Mouse (Mus musculus) forebrain, postnatal 0 days (tissue): ENCODE data around the gene Med17. TPM values are rescaled to one million over a fixed set of nuclear protein-coding genes. Genes with fewer than 3 reads are reported as not detected.

Experiments used
- ATAC-seq: fragments of 200-750 bp; cut with Nextera tagmentation; 2 replicates; pipeline ENCODE4 v1.8.0; 2017; ENCODE audit warnings: mild to moderate bottlenecking, moderate library complexity
- DNase-seq: peaks from one replicate; pipeline ENCODE4 v3.0.0-alpha.2; 2015
- H3K27ac ChIP-seq: fragments of 300-500 bp; sonication (generic); 2 replicates; pipeline ENCODE4 v1.5.1; 2014; ENCODE audit warnings: low read depth, mild to moderate bottlenecking, antibody characterized with exemption, low read length, moderate library complexity, mixed read lengths
- H3K27me3 ChIP-seq: fragments of 300-500 bp; sonication (generic); 2 replicates; pipeline ENCODE4 v1.6.1; 2014; ENCODE audit warnings: mild to moderate bottlenecking, low read length, mixed read lengths; ENCODE audit not compliant: insufficient read depth
- H3K36me3 ChIP-seq: fragments of 300-500 bp; sonication (generic); 2 replicates; pipeline ENCODE4 v1.6.1; 2014; ENCODE audit warnings: mild to moderate bottlenecking, moderate library complexity; ENCODE audit not compliant: insufficient read depth
- H3K4me1 ChIP-seq: fragments of 300-500 bp; sonication (generic); 2 replicates; pipeline ENCODE4 v1.6.1; 2014; ENCODE audit warnings: antibody characterized with exemption; ENCODE audit not compliant: insufficient read depth
- H3K4me2 ChIP-seq: fragments of 300-500 bp; sonication (generic); 2 replicates; pipeline ENCODE4 v1.6.1; 2014; ENCODE audit warnings: low read depth, mild to moderate bottlenecking, moderate library complexity
- H3K4me3 ChIP-seq: fragments of 300-500 bp; sonication (generic); 2 replicates; pipeline ENCODE4 v1.5.1; 2014; ENCODE audit warnings: low read depth, low read length, mixed read lengths
- H3K9ac ChIP-seq: fragments of 300-500 bp; sonication (generic); 2 replicates; pipeline ENCODE4 v1.6.1; 2014; ENCODE audit warnings: mild to moderate bottlenecking
- H3K9me3 ChIP-seq: fragments of 300-500 bp; sonication (generic); 2 replicates; pipeline ENCODE4 v1.6.1; 2016; ENCODE audit warnings: low read length
- CTCF ChIP-seq: sonication (generic); IDR thresholded peaks from 2 replicates; pipeline ENCODE4 v1.5.1; 2016; ENCODE audit warnings: antibody characterized with exemption, control low read depth, low read depth
- WGBS: fragments of 180-500 bp; shearing (Covaris S2); extraction: QIAGEN DNeasy Blood & Tissue Kit; methylation state at CpG from one replicate; pipeline ENCODE4 v1.1.7; 2014; 5-methylcytosine and 5-hydroxymethylcytosine counted together
- polyA plus RNA-seq: library from polyadenylated mRNA; unstranded; fragments of >200 nt; fragmentation: Nextera tagmentation; extraction: Ambion mirVana; gene quantifications from 2 replicates; pipeline ENCODE4 v1.2.1, GENCODE M21; 2015
- total RNA-seq: library from RNA; depleted of rRNA; stranded (reverse); fragments of >200 nt; gene quantifications from 2 replicates; pipeline ENCODE4 v1.2.3, GENCODE M21; 2014

Gene Med17
- total and polyA plus RNA-seq, 2 experiments from 2014 or later, result 23.3 to 30.9 TPM

- Histone ChIP-seq H3K9me3 (no peaks in the 10 kb centered on the region), H3K9ac (no peak overlapping the region), H3K4me3 (no peak overlapping the region), H3K27me3 (no peaks in the 10 kb centered on the region), H3K4me1 (peaks cover 11% of the 10 kb centered on the region), H3K36me3 (peaks cover 44% of the 10 kb centered on the region), H3K4me2 (no peak overlapping the region), H3K27ac (no peak overlapping the region)
- TF ChIP-seq CTCF, result no peak
- no peak for DNase-seq
- ATAC-seq, result no peak
- WGBS, result 96% methylated on average over 4 of the region's 4 CpGs
Measured at GRCm38 (mm10) chr9:15276855-15277254, 2.9 kb downstream of the Med17 start.

- ATAC-seq (no peak), DNase-seq (no peak)
- Histone ChIP-seq H3K4me3 (no peak overlapping the region), H3K9me3 (no peaks in the 10 kb centered on the region), H3K27me3 (no peaks in the 10 kb centered on the region), H3K4me1 (peaks cover 7% of the 10 kb centered on the region; the same call in 1 of the 2 replicates), H3K27ac (no peak overlapping the region), H3K9ac (no peak overlapping the region), H3K4me2 (no peak overlapping the region), H3K36me3 (peaks cover 72% of the 10 kb centered on the region)
- TF ChIP-seq CTCF, result no peak
- 99% methylated on average over 2 of the region's 2 CpGs for WGBS
Measured at GRCm38 (mm10) chr9:15273981-15274380, 5.8 kb downstream of the Med17 start.

GRCm38 (mm10) chr9:15263487-15263886 is 16.2 kb downstream of the Med17 start:
- H3K27me3 ChIP-seq, result no peaks in the 10 kb centered on the region
- no peak overlapping the region for H3K4me2 ChIP-seq
- 96% methylated on average over 10 of the region's 10 CpGs for WGBS
- ATAC-seq, result no peak
- H3K9me3 ChIP-seq, result no peaks in the 10 kb centered on the region
- H3K4me3 ChIP-seq, result no peak overlapping the region
- H3K36me3 ChIP-seq, result peaks cover 78% of the 10 kb centered on the region
- no peaks in the 10 kb centered on the region for H3K4me1 ChIP-seq
- DNase-seq, result no peak
- no peak for TF ChIP-seq CTCF
- no peak overlapping the region for H3K9ac ChIP-seq
- no peak overlapping the region for H3K27ac ChIP-seq

- no peaks in the 10 kb centered on the region for H3K9me3 ChIP-seq
- 97% methylated on average over 8 of the region's 8 CpGs for WGBS
- peaks cover 71% of the 10 kb centered on the region for H3K36me3 ChIP-seq
Measured at GRCm38 (mm10) chr9:15261980-15262379, 17.8 kb downstream of the Med17 start.

GRCm38 (mm10) chr9:15256214-15256613 is 23.5 kb downstream of the Med17 start:
- peaks cover 19% of the 10 kb centered on the region; the same call in 1 of the 2 replicates for H3K36me3 ChIP-seq
- H3K27me3 ChIP-seq, result no peaks in the 10 kb centered on the region
- no peak overlapping the region for H3K4me3 ChIP-seq
- H3K4me2 ChIP-seq, result no peak overlapping the region
- WGBS, result 83% methylated on average over 3 of the region's 3 CpGs
- DNase-seq (no peak), ATAC-seq (no peak)
- H3K27ac ChIP-seq, result no peak overlapping the region
- TF ChIP-seq CTCF, result no peak
- no peaks in the 10 kb centered on the region for H3K4me1 ChIP-seq
- H3K9ac ChIP-seq, result no peak overlapping the region
- no peaks in the 10 kb centered on the region for H3K9me3 ChIP-seq

More at GRCm38 (mm10) chr9:15261980-15262379, 17.8 kb downstream of the Med17 start:
- ATAC-seq, result no peak
- H3K27me3 ChIP-seq, result no peaks in the 10 kb centered on the region
- no peak overlapping the region for H3K9ac ChIP-seq
- no peak overlapping the region for H3K27ac ChIP-seq
- TF ChIP-seq CTCF, result no peak
- H3K4me3 ChIP-seq, result no peak overlapping the region
- DNase-seq, result no peak
- no peaks in the 10 kb centered on the region for H3K4me1 ChIP-seq
- H3K4me2 ChIP-seq, result no peak overlapping the region

- no peak for TF ChIP-seq CTCF
- no peak for ATAC-seq
Measured at GRCm38 (mm10) chr9:15254501-15254900, 25.2 kb downstream of the Med17 start.

GRCm38 (mm10) chr9:15252196-15252595 is 27.5 kb downstream of the Med17 start:
- DNase-seq, result no peak
- TF ChIP-seq CTCF, result no peak
- no peak overlapping the region for H3K27ac ChIP-seq
- no peak for ATAC-seq
- H3K27me3 ChIP-seq, result no peaks in the 10 kb centered on the region
- no peak overlapping the region for H3K4me2 ChIP-seq
- WGBS, result 82% methylated on average over 7 of the region's 7 CpGs
- H3K9ac ChIP-seq, result no peak overlapping the region
- no peaks in the 10 kb centered on the region for H3K9me3 ChIP-seq
- no peak overlapping the region for H3K4me3 ChIP-seq
- H3K36me3 ChIP-seq, result peaks cover 2% of the 10 kb centered on the region; the same call in 1 of the 2 replicates
- H3K4me1 ChIP-seq, result no peaks in the 10 kb centered on the region

More at GRCm38 (mm10) chr9:15254501-15254900, 25.2 kb downstream of the Med17 start:
- WGBS, result 86% methylated on average over 7 of the region's 7 CpGs
- Histone ChIP-seq H3K36me3 (peaks cover 6% of the 10 kb centered on the region; the same call in 1 of the 2 replicates), H3K9ac (no peak overlapping the region), H3K4me2 (no peak overlapping the region), H3K27ac (no peak overlapping the region), H3K9me3 (no peaks in the 10 kb centered on the region), H3K4me3 (no peak overlapping the region), H3K27me3 (no peaks in the 10 kb centered on the region), H3K4me1 (no peaks in the 10 kb centered on the region)
- DNase-seq, result no peak
